Mouse (Mus musculus) embryo, embryonic 10.5 days (tissue): ENCODE measurements around the gene Pde8a.

ENCODE experiments used
- DNase-seq: peaks from one replicate; pipeline ENCODE4 v3.0.0-alpha.2; 2015; ENCODE audit warnings: low spot score

Gene Pde8a

DNA sequence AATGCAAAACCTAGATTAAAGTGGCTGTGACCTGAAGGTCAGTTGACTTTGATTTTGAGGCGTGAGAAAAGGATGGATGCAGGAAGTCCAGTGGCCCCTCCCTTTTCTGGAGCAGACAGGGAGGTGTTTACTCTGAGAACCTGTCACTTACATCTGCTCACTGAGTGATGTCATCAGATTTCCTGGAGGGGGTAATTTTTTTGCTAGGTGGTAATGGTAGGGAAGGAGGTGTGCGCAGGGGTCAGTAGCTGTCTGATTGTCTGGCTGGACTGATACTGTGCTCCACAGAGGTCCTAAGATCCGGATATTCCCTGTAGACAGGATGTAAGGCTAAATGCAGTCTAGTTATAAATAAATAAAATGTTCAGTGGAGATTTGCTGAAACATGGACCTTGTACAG is 59.5 kb downstream of the Pde8a start:
- no peak for DNase-seq

DNA sequence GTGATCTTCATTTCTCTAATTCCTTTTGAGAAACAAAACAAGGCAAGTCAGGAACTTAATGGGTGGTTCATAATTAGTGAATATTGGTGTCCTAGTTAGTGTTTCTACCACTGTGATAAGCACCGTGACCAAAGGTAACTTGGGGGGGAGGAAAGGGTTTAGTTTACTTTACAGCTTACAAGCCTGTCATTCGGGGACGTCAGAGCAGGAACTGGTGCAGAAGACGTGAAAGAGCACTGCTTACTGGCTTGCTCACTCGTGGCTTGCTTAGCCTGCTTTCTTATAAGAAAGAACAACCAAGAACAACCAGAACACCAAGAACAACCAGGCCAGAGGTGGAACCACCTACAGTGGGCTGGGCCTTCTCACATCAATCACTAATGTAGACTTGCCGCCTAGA is 65.6 kb downstream of the Pde8a start:
- DNase-seq: no peak

DNA sequence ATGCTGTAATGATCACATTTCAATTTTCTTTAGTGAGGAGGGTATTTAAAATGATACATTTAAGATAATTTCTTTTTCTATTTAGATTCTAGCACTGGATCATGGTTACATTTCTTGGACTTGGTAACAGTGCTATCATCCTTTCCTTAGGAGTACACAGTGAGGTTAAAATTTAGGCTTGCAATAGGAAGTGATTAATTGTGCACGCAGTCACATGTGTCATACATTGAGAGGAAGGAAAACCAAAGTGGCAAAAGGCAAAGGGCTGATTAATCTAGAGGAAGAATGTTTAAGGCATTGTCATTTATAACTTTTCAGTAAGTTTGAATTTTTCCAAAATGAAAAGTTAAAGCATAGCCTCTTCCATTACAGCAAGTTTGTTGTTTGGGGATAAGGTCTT is 67.8 kb downstream of the Pde8a start:
- no peak for DNase-seq

DNA sequence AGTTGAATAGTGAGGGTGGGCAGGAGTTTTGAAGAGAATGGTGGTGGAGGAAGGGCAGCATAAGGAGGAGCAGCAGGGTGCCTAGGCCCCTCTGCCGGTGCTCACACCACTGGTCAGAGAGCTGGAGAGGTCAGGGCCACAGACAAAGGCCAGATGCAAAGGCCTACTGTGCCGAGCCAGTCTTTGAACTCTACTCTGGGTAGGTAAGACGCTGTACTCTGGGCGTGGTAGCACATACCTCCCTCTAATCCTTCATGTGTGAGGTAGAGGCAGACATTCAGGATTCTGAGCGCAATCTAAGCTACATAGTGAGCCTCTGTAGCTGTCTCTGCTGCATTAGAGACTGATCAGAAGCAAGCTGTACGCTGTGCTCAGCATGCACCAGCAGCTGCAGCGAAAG is 73.1 kb downstream of the Pde8a start:
- no peak for DNase-seq

DNA sequence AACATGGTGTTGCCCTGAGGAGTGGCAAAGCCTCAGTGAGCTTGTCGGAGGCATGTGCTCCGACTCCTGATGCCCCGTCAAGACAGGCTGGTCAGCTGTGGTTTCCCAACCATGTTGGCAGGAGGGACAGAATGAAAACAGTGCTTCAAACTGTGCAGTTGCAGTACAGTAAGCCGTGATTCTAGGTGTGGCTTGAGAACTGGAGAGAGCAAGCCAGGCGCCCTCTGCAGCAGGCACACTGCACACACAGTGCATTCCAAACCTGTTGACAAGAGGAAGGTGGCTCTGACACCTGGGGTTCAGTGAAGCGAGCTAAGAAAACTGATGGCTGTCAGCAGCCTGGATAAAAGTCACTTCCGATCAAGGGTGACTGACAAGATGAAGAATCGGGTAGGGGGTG is 73.5 kb downstream of the Pde8a start:
- DNase-seq: no peak

DNA sequence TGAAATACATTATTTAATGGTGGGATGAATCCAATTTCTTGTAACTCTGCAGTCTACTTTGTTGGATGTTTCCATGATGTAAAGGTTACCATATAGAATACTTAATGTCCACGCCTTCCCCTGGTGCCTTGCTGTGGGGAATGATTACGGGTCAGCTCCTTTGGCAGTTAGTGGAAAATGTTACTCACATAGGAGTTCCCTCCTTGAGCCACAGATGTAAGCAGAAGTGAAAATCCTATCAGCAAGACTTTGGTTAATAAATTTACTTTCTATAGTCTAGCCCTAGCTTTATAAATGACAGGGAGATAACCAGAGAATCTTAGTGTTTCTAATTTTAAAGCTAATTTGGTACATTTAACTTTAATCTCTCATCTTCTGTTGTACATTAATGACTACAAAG is 81.8 kb downstream of the Pde8a start:
- DNase-seq: no peak

DNA sequence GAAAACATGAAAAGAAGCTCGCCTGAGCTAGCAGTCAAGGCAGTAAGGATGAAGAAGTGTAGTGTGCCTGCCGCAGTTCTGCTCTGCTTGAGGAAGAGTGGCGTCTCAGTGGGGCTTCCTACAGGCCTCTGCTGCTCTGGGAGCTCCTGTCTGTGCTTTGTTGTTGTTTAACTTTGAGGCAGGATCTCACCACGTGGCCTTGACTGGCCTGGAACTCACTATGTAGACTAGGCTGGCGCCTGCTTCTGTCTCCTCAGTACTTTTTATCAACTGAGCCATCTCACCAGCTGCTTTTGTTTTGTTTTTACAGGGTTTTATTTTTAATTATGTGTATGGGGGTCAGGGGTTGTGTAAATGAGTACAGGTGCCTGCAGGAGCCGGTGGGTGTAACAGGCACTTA is 84.8 kb downstream of the Pde8a start:
- peak; percentile 14 for DNase-seq

DNA sequence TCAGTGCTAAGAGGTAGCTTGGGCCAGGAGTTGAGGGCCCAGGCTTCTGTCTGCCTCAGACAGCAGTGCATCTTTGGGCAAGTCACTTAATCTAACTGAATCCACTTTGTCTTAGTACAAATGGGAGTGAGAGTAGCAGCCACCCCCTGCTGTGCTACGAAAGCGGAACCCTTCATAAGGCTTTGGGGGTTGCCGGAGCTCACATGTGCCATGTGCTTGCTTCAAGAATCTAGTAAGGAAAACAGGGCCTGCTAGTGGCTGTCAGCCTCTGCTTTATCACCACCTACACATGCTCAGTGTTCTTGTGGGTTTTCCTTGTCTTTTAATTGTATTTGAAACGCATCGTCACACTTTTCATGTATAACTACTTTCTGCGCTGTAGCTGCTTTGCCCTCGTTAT is 87.9 kb downstream of the Pde8a start:
- DNase-seq: peak; percentile 28

DNA sequence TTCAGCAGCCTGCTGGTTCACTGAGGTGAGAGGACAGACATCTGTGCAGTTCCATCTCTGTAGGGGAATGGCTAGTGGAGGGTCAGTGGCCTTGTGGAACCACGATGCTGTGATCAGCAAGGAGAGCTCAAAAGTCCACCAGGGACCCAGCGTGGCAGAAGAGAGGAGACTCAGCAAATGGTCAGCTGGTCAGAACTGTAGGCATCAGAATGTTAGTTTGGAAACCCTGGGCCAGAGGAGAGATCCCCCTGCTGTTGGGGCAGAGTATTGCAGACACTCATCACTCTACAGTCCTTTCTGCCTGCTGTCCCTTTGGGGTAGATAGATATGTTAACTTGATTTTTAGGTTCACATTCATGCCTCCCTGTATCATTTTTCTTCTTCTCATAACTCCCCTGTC is 90.3 kb downstream of the Pde8a start:
- no peak for DNase-seq

DNA sequence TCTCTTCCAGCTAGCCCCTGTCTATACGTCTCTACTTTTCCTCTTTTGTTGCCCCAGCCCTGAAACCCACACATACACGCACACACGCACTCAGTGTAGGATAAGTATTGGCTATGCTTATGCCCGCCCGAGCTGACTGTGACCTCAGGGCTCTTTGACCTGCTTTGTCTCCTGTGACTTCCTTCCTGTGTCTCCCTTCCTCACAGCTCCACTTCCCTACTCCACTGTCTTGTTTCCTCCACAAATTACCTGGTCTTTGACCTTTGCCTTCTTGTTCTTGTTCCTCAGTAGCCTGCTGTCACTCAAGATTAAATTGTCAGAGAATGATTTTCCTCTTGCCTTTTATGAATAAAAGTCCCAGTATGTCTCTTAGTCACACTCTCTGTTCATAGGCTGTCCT is 90.7 kb downstream of the Pde8a start:
- no peak for DNase-seq

DNA sequence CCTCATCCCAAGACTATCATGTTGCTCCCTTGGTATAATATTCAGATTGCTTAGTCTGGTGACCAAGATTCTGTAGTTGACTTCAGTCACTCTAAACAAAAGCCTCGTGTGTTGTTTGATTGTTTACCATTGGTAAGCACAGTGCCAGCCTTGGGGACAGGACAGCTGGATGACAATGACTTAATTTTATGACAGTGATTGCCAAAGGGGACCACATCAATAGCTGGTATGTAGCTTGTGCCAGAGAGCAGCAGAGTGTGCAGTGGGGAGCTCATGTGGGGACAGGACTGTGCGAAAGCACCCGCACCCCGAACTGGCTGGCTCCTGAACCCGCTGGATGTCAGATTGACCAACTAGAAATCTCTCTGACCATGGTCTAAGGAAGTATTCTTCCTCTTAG is 91.3 kb downstream of the Pde8a start:
- DNase-seq: no peak

DNA sequence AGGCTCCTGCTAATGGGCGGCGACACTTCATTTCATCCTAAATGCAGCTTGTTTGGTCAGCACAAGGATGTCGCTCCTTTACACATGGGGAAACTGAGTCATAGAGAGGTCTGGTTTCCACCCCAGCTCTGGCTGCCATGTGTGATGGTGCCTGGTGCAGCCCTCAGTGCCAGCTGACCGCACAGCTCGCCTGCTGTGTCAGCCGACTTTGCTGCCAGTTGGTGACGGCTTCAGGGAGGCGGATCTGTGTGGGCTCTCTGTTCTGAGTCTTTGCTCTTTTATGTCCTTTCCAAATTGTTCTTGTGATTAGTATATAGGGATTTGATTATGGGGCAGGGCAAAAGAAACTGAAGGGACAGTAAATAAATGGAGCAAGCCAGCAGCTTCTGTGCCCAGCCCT is 94.3 kb downstream of the Pde8a start:
- no peak for DNase-seq

DNA sequence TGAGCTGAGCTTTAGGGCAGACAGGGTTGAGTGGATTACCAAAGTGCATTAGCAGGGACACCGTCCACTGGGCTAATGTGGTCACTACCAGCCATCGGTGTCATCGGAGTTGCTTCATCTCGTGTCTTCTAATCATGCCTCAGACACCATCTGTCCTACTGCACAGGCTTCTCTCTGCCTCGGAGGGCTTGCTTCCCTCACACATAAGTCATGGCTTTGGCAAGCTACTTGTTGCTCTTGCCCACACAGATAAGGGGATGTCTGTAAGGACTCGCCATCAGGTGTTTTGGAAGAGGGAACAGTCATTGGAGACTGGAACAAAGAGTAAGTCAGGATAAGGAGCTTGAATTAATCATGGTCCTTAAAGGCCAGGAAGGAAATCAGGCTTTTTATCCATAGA is 95.9 kb downstream of the Pde8a start:
- no peak for DNase-seq

DNA sequence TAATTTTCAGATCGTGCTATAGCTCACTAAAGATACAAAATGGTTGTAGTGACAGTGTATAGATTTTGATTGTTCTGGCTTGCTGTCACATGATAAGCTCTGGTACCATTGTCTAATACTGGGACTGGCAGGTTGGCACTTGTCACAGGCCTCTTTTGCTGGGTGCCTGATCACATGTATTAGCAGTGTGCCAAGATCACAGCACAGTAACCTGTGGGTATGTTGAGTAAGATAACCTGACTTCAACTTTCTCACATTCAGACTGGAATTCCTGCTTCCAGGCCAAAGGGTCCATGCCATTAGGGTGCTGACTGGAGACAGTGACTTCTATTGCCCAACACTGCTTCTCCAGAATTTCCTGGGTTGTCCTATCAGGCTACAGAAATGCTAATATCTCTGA is 97.7 kb downstream of the Pde8a start:
- no peak for DNase-seq

DNA sequence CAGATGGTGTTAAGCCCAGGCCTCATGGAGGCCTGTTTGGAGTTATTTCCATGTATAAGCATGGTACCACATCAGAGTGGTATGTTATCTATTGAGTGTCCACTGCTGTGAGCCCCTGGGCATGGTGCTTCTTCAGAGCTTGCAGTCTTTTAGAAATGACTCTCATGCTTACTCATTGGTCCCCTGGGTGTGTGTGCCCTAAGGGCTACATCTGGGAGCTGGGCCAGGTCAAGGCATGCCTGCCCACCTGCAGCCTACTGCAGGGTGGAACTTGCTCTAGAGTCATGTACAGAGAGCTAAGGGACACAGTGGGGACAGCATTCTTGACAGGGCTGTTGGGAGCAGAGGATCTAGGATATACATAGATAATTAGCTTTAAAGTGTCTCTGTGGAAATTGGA is 98.2 kb downstream of the Pde8a start:
- no peak for DNase-seq

DNA sequence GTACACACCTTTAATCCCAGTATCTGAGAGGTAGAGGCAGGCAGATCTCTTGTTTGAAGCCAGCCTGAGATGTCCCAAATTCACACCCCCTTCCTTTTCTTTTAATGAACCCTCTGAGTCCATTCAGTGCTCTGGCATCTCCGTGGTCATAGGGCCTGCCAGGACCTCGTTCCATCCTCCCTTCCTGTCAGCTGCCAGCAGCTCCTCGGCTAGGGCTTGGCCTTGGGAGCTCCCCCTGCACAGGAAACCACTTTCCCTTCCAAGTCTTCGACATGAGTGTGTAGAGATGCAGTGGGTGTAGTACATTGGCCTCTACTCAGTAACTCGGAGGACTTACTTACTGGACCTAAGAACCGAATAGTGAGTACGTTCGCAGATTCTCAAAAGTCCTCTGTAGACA is 102.2 kb downstream of the Pde8a start:
- no peak for DNase-seq

DNA sequence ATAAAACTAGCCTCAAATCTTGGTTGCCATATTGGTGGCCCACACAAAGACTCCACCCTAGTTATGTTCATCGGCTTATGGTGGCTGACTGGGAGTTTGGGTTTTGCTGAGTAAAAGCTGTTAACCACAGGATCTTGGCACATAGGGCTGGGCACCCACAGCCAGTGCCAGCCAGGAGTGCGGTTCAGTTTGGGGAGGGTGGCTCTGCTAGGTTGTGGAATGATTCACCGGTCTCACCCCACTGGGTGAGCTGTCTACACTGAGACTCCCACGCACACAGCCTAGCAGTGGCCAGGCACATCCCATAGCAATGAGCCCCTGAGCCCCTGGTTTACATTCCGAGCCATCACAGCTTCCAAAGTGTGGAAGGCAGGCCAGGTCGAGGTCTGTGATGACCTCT is 106.4 kb downstream of the Pde8a start:
- DNase-seq: no peak

DNA sequence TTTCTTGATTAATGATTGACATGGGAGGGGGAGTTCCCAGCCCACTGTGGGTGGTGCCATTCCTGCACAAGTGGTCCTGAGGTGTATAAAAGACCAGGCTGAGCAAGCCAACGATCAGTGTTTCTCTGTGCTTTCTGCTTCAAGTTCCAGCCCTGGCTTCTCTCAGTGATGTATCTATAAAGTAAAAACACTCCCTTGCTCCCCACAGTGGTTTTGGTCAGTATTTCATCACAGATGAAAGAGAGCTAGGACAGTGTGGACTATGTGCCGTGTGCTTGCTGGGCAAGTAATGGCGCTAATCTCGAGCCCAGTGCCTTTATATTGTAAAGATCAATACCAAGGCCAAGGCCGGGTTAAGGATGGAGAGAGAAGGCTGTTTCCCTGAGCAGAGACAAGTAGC is 108.4 kb downstream of the Pde8a start:
- DNase-seq: no peak

DNA sequence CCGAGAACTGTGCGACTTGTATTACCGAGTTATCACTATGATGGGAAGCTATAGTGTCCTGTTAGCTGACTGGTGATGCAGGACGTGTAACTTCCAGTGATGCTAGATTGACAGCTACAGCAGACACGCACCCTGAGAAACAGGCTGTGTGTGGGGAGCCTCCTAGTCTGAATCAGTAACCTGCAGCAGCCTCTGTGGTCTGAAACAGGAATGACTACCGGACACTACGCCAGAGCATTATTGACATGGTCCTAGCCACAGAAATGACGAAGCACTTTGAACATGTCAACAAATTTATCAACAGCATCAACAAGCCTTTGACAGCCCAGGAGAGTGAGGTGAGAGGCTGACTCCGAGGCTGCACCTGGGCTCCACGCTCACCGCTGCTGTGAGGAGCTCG is 112.6 kb downstream of the Pde8a start:
- DNase-seq: no peak

DNA sequence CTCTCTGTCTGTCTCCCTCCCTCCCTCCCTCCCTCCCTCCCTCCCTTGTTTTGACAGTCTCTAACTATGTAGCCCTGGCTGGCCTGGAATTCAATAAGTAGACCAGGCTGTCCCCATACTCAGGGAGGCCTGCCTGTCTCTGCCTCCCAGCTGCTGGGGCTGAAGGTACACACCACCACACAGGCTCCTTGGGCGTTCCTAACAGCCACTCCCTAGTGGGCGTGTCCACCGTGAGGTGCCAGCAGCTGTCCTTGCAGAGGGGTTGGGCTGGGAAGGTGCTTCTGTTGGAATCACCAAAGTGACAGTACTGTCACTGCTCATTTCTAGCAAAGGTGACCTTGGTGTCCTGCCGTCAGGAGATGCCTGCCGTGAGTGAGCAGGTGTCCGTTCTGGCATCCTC is 113.5 kb downstream of the Pde8a start:
- DNase-seq: no peak

DNA sequence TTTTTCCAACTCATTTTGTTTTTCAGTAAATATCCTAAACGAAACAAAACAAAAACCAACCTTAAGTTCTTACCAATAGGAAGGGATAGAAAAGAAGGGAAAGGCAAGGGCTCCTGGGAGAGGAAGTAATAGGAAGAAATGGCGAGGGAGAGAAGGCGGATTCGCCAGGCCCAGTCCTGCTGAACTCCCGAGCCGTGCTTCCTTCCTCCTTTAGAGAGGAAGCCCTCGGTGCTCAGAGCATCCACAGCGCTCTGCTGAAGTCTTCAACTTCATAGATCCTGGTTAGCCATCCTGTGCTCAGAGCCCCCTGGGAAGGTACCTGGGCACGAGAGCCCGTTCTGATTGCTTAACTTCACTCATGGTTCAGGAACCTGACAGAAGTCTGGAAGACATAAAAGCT is 114.3 kb downstream of the Pde8a start:
- DNase-seq: no peak

DNA sequence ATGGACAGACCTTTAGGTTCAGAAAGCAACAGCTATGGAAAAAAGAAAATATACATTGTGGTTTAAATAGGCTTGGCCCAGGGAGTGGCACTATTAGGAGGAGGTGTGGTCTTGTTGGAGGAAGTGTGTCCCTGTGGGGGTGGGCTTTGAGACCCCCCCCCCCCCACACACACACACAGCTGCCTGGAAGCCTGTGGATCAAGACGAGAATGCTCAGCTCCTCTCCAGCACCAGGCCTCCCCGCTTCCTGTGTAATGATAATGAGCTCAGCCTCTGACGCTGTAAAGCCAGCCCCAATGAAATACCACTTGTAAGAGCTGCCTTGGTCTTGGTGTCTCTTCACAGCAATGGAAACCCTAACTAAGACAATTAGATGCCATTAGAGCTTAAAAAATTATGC is 117.4 kb downstream of the Pde8a start:
- DNase-seq: peak; percentile 32

DNA sequence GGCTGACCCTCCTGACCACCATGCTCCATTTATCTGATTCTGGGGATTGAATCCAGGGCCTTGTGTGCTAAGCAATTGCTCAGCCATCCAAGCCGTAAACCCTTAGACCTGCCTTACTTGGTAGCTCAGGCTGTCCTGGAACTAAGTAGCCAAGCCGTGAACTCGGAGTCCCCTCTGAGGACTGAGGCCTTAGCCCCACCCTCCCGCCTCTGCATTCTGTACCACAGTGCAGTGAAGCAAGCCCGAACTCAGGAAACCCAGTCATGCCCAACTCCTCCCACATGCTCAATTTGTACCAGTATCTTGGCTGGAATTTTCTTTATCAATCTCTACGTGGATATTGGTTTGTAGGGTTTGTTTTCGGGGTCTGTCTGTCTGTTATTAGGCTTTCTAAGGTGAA is 118.5 kb downstream of the Pde8a start:
- DNase-seq: no peak

DNA sequence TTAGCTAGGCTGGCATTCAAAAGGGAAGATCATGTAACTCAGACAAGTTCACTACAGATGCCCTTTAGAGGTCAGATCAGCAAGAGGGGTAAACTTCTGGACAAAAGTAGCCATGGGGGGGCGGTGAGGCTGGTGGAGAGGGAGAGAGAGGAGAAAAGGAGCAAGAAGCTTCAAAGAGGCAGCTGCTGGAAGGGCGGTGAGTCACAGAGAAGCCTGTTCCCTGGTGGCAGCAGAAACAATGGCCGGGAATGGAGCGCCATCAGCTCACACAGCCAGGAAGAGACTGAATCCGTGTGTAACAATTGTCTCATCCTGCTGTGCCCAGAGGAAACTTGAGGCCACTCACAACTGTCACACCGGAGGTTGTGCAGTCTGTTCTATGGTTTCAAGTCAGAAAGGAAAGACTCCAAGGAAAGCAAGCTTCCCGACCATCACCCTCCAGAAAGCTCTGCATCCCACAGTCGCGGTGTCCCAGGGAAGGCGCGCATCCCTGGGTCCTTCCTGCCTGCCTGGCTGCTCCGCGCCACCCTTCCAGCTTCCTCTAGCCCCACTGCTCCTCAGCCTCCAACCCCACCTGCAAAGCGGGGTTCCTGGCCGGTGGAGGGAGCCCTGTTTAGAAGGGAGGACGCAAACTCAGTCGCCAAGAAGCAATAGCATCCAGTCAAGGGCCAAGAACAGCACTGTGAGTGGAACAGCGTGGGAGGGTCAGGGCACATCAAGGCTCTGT is 122.5 kb downstream of the Pde8a start:
- peak; percentile 71 for DNase-seq

DNA sequence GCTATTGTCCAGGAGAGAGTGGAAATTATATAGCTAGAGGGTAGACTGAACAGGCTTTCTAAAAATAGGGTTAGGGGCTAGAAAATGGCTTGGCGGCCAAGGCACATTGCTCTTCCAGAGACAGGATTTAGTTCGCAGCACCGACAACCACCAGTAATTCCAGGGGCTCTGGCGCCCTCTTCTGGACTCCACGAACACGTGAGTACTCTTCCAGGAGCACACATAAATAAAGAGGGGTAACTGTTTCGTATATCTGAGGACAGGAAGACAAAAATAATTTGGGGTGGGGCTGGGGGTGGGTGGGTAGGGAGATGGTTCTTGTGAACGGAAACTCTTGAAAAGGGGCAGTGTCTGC is 123.0 kb downstream of the Pde8a start:
- peak; percentile 88 for DNase-seq
